Mouse (Mus musculus) ES-E14 (cell line): ENCODE data around the gene Ceacam20. TPM values are rescaled to one million over a fixed set of nuclear protein-coding genes. Genes with fewer than 3 reads are reported as not detected.

Source experiments
- DNase-seq: peaks from one replicate; pipeline ENCODE4 v3.0.0-alpha.2; 2013; ENCODE audit warnings: low read depth, low spot score
- H3K27ac ChIP-seq: 2 replicates; pipeline ENCODE4 v1.5.1; 2012; ENCODE audit warnings: low read depth, mild to moderate bottlenecking, low read length, moderate library complexity, mixed read lengths; ENCODE audit not compliant: poor library complexity, insufficient read depth, severe bottlenecking
- H3K36me3 ChIP-seq: 2 replicates; pipeline ENCODE4 v1.6.1; 2012; ENCODE audit warnings: mild to moderate bottlenecking, low read length, moderate library complexity, mixed read lengths; ENCODE audit not compliant: control insufficient read depth, poor library complexity, insufficient read depth, severe bottlenecking
- H3K4me1 ChIP-seq, 2 experiments: fragments of 150-350 bp in 1 of 2; sonication (generic) in 1 of 2; 2 replicates each; pipeline ENCODE4 v1.6.1; 2012; ENCODE audit warnings: low read length in 2 of 2, mild to moderate bottlenecking in 1 of 2, mixed read lengths in 1 of 2; ENCODE audit not compliant: control insufficient read depth in 2 of 2, insufficient read depth in 2 of 2, poor library complexity in 1 of 2
- H3K4me3 ChIP-seq, 2 experiments: fragments of 150-350 bp in 1 of 2; sonication (generic) in 1 of 2; 2 replicates each; pipeline ENCODE4 v1.5.1; 2012; ENCODE audit warnings: low read length in 2 of 2, low read depth in 1 of 2, mild to moderate bottlenecking in 1 of 2, mixed read lengths in 1 of 2; ENCODE audit not compliant: insufficient read depth in 1 of 2, poor library complexity in 1 of 2, severe bottlenecking in 1 of 2
- H3K9ac ChIP-seq: 2 replicates; pipeline ENCODE4 v1.6.1; 2012; ENCODE audit warnings: low read depth, mild to moderate bottlenecking, low read length, mixed read lengths; ENCODE audit not compliant: poor library complexity, insufficient read depth, severe bottlenecking
- H3K9me3 ChIP-seq: fragments of 150-350 bp; sonication (generic); 2 replicates; pipeline ENCODE4 v1.6.1; 2012; ENCODE audit warnings: low read depth, mild to moderate bottlenecking, low read length; ENCODE audit not compliant: control insufficient read depth, insufficient read depth
- CHD2 ChIP-seq: IDR thresholded peaks from 2 replicates; pipeline ENCODE4 v1.6.1; 2014; ENCODE audit warnings: mild to moderate bottlenecking, low read depth, low read length, inconsistent platforms
- HCFC1 ChIP-seq: IDR thresholded peaks from 2 replicates; pipeline ENCODE4 v1.6.1; 2012; ENCODE audit warnings: low read length, inconsistent platforms, borderline replicate concordance; ENCODE audit not compliant: insufficient read depth
- MAFK ChIP-seq: IDR thresholded peaks from 2 replicates; pipeline ENCODE4 v1.6.1; 2014; ENCODE audit warnings: mild to moderate bottlenecking, low read depth, low read length, inconsistent platforms; ENCODE audit not compliant: insufficient read depth
- ZC3H11A ChIP-seq: IDR thresholded peaks from 2 replicates; pipeline ENCODE4 v1.6.1; 2012; ENCODE audit warnings: low read depth, mild to moderate bottlenecking, inconsistent platforms, low read length, borderline replicate concordance
- ZNF384 ChIP-seq: IDR thresholded peaks from 2 replicates; pipeline ENCODE4 v1.6.1; 2012; ENCODE audit warnings: low read depth, low read length, inconsistent platforms
- in situ Hi-C, 2 experiments: fragments of 600-800 bp; cut with MboI; formaldehyde crosslinking; loops; one replicate each; pipeline ENCODE4 v1.15.1; 2025; ENCODE audit warnings: low sequenced_read_pairs in 2 of 2, inconsistent platforms in 1 of 2; ENCODE audit not compliant: unreplicated experiment in 2 of 2
- total RNA-seq: library from RNA; depleted of rRNA; stranded (reverse); fragments of 300-350 nt; gene quantifications from 2 replicates; pipeline ENCODE4 v1.2.3, GENCODE M21; 2012

Gene Ceacam20
- total RNA-seq, 1 experiment, result 3.7 TPM

GRCm38 (mm10) chr7:19950589-19950988 is 14.6 kb upstream of the Ceacam20 start, which contains the start of gene Igsf23:
Igsf23 (minus strand) TSS chr7:19950756.
- Histone ChIP-seq H3K9me3 (no peaks in the 10 kb centered on the region), H3K9ac (peak within 1 kb of the TSS; percentile 13; the same call in 1 of the 2 replicates), H3K4me3 (peak within 1 kb of the TSS; percentile 16 to 17; a peak in 2 of 4 replicates), H3K4me1 (peaks cover 0 to 10% of the 10 kb centered on the region in 2 experiments; a peak in 2 of 4 replicates), H3K27ac (no peak within 1 kb of the TSS), H3K36me3 (no peaks in the 10 kb centered on the region)
- in situ Hi-C loops, result no loop called here
- DNase-seq, result no peak
- TF ChIP-seq ZNF384, result no peak
- no peak for TF ChIP-seq CHD2
- TF ChIP-seq ZC3H11A, result no peak
- no peak for TF ChIP-seq MAFK
- TF ChIP-seq HCFC1, result no peak

- no peak for DNase-seq
- TF ChIP-seq CHD2 (no peak), HCFC1 (no peak), ZNF384 (no peak), ZC3H11A (no peak), MAFK (no peak)
- Histone ChIP-seq H3K27ac (no peak overlapping the region), H3K4me1 (peaks cover 0 to 13% of the 10 kb centered on the region in 2 experiments; a peak in 2 of 4 replicates), H3K36me3 (no peaks in the 10 kb centered on the region), H3K9ac (no peak overlapping the region), H3K9me3 (no peaks in the 10 kb centered on the region), H3K4me3 (no peak overlapping the region)
- in situ Hi-C loops, result no loop called here
Observed at GRCm38 (mm10) chr7:19952320-19952986, 12.8 kb upstream of the Ceacam20 start.

DNA sequence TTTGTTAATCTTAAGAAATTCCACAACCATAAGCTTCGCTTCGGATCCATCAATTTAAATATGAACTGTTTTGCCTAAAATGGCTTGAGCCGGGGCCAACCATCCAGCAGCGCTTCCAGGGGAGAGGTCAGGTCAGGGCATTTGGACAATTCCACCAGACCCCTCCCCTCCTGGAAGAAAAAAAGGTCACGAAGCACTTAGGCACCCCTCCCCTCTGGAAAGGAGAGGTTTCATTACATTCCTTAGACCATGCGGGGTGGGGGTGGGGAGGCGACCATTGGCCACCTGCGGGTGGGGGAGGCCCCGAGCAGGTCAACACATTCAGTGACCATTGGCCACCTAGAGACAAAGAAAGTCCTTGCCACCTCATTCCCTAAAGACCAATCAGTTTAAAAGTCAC is 12.2 kb upstream of the Ceacam20 start:
- Histone ChIP-seq H3K4me1 (peaks cover 0 to 13% of the 10 kb centered on the region in 2 experiments; a peak in 2 of 4 replicates), H3K36me3 (no peaks in the 10 kb centered on the region), H3K27ac (no peak overlapping the region), H3K4me3 (no peak overlapping the region), H3K9me3 (no peaks in the 10 kb centered on the region), H3K9ac (no peak overlapping the region)
- DNase-seq, result no peak
- peak; percentile 74 for TF ChIP-seq ZNF384
- TF ChIP-seq MAFK, result no peak
- in situ Hi-C loops, result no loop called here

- in situ Hi-C loops, result no loop called here
- TF ChIP-seq HCFC1 (no peak), MAFK (no peak)
- no peaks in the 10 kb centered on the region for H3K36me3 ChIP-seq
- no peak overlapping the region for H3K9ac ChIP-seq
- no peak overlapping the region for H3K27ac ChIP-seq
- no peak for DNase-seq
- H3K4me3 ChIP-seq, result no peak overlapping the region
- peaks cover 0 to 7% of the 10 kb centered on the region in 2 experiments; a peak in 1 of 4 replicates for H3K4me1 ChIP-seq
- H3K9me3 ChIP-seq, result no peaks in the 10 kb centered on the region
Observed at GRCm38 (mm10) chr7:19955861-19956260, 9.4 kb upstream of the Ceacam20 start.

DNA sequence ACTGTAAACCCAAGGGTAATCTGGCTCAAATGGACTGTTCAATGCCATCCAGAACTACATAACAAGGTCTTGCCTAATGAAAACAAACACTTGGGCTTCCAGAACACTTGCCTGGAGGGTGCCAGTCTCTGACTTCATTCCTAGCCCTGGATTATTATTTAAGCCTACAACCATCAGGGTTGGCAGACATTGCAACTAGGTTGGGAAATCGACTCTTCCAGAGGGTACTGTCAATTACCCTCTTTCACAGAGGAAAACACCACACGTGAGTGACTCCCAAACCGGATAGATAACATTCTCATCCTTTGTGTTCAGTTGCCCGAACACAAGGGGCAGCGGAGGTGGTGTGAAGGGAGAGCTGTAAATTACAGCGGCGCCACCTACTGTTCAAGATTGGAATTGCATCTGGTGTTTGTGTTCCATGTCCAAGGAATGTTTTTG is 8.9 kb upstream of the Ceacam20 start:
- TF ChIP-seq MAFK, result no peak
- TF ChIP-seq ZC3H11A, result peak; percentile 56; the same call in 1 of the 2 replicates
- Histone ChIP-seq H3K9ac (no peak overlapping the region), H3K27ac (no peak overlapping the region), H3K4me3 (no peak overlapping the region), H3K36me3 (no peaks in the 10 kb centered on the region), H3K9me3 (no peaks in the 10 kb centered on the region), H3K4me1 (peaks cover 0 to 7% of the 10 kb centered on the region in 2 experiments; a peak in 1 of 4 replicates)
- peak; percentile 77 for DNase-seq
- in situ Hi-C loops, result no loop called here
